Mouse (Mus musculus): ENCODE measurements around the gene Iqub. TPM values are rescaled to one million over a fixed set of nuclear protein-coding genes. Genes with fewer than 3 reads are reported as not detected.

Iqub gene
- total RNA-seq, 2 experiments from 2014 or later, result 0.07 TPM; not detected in 1

- no peak for DNase-seq
These were observed 44.2 kb downstream of the Iqub start for GRCm38 (mm10) chr6:24470571-24471132.

- no peak for DNase-seq
These were observed 44.7 kb downstream of the Iqub start for GRCm38 (mm10) chr6:24470135-24470534.

DNA sequence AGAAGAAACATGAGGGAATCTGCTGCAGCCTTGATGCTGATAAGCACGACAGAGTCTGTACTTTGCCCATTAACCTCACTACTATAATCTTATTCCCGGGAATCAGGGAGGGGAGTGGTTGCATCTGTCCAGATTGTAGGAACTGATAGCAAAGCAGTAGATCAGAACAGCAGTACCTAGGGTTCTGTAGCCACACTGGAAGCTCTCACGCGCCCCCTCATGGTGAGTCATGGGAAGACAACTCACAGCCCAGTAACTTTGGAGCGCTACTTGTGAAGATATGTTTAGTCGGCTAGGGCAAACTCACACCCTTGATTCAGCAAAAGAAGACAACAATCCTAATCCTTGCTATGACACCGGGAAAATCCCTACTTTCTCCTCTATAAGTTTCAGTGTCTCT lies 58.8 kb downstream of the Iqub start:
- DNase-seq, result peak; percentile 47

- DNase-seq, result no peak
These were observed 63.6 kb downstream of the Iqub start for GRCm38 (mm10) chr6:24451026-24451821.

- DNase-seq, result no peak
These were observed 64.6 kb downstream of the Iqub start for GRCm38 (mm10) chr6:24450241-24450640.

DNA sequence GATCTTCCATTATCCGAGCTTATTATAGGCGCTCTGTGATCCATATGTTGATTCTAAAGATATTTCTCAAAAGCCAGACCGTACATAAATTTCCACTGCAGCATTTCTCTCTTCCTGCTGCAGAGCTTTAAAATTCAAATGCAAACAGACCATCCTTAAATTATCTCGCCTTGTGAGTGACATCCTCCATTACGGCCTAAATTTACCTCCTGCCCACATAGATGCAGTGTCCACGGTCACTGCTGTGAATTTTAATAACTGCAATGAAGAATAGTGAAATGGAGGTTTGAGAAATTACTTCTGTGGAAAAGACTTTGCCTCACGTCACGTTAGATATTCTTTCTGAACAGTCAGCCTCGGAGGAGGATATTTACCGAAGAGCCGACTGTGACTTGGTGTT lies 98.8 kb downstream of the Iqub start:
- no peak for DNase-seq

DNA sequence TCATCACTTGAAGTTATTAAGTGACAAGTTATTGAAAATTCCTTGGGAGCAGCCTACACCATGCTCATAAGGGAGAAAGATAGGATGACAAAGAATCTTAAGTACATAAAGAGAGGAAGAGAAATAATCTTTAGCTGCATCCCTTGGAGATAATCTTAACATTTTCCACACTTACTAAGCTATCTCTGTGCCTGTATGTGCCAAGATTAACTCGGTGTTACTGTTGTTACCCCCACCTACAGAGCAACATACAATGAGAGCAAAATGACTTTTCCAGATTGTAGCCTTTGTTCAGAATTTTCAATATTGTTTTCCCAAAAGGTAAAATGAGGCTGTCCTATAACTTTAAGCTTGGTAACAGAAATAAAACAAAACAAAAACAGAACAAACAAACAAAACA lies 99.4 kb downstream of the Iqub start:
- no peak for DNase-seq

- no peak for DNase-seq
These were observed 106.1 kb downstream of the Iqub start for GRCm38 (mm10) chr6:24408573-24409427.

GRCm38 (mm10) chr6:24407743-24408142 lies 107.1 kb downstream of the Iqub start:
- no peak for DNase-seq

GRCm38 (mm10) chr6:24397237-24397647 lies 117.6 kb downstream of the Iqub start:
- DNase-seq, result no peak

Other genes starting within 250 kb of the Iqub start
- 100 to 1,000 TPM; 486 to 517 TPM for gene Ndufa5, start 12.9 kb upstream of the Iqub start, total RNA-seq (2021)
- gene Asb15, start 13.1 kb upstream of the Iqub start, total RNA-seq (2021), result 1 to 10 TPM; 2.8 to 3.3 TPM
- 100 to 1,000 TPM; 126 TPM for gene Lmod2, start 82.7 kb upstream of the Iqub start, total RNA-seq (2021)
- gene Wasl, start 149.9 kb upstream of the Iqub start, total RNA-seq (2021), result 10 to 100 TPM; 19.0 to 26.3 TPM
- gene Hyal6, start 218.2 kb upstream of the Iqub start, total RNA-seq (2021), result not detected
- gene Hyal4, start 233.3 kb upstream of the Iqub start, total RNA-seq (2021), result not detected